Mouse (Mus musculus): ENCODE measurements at regions not wholly inside any gene's neighbourhood (a gene's known extent, or its start where the extent isn't known, plus 50 kb on each side); places are given as distances from the start of the nearest gene placed in this dataset.
"Not testable (repeated sequence)": the region's sequence is repeated elsewhere in the genome, so short reads cannot be mapped to it uniquely, and the experiment has no call there.

- DNase-seq (ENCODE audit: low spot score in 2 of 2) = no peak
These were observed 511.7 kb downstream of the Bnc2 start for GRCm38 (mm10) chr4:84163362-84163761.

- DNase-seq (ENCODE audit: low spot score in 2 of 2) = no peak
These were observed 509.8 kb downstream of the Bnc2 start for GRCm38 (mm10) chr4:84165256-84165655.

- no peak for DNase-seq (ENCODE audit: low spot score in 2 of 2)
These were observed 502.2 kb downstream of the Bnc2 start for GRCm38 (mm10) chr4:84172841-84173240.

- no peak for DNase-seq (ENCODE audit: low spot score in 2 of 2)
These were observed 501.6 kb downstream of the Bnc2 start for GRCm38 (mm10) chr4:84173441-84173840.

- not testable (repeated sequence) for DNase-seq (ENCODE audit: low spot score in 2 of 2)
These were observed 498.6 kb downstream of the Bnc2 start for GRCm38 (mm10) chr4:84176457-84176856.

GRCm38 (mm10) chr4:84177827-84178226 lies 497.2 kb downstream of the Bnc2 start:
- DNase-seq (ENCODE audit: low spot score in 2 of 2) = no peak

- DNase-seq (ENCODE audit: low spot score in 2 of 2) = no peak
These were observed 490.6 kb downstream of the Bnc2 start for GRCm38 (mm10) chr4:84184436-84184835.

GRCm38 (mm10) chr4:84184844-84185243 lies 490.2 kb downstream of the Bnc2 start:
- DNase-seq (ENCODE audit: low spot score in 2 of 2) = no peak

GRCm38 (mm10) chr4:84189315-84189714 lies 485.8 kb downstream of the Bnc2 start:
- DNase-seq (ENCODE audit: low spot score in 2 of 2) = no peak

- DNase-seq (ENCODE audit: low spot score in 2 of 2) = no peak
These were observed 483.8 kb downstream of the Bnc2 start for GRCm38 (mm10) chr4:84191303-84191702.

GRCm38 (mm10) chr4:84192301-84192700 lies 482.8 kb downstream of the Bnc2 start:
- DNase-seq (ENCODE audit: low spot score in 2 of 2) = no peak

- DNase-seq (ENCODE audit: low spot score in 2 of 2) = no peak
These were observed 478.3 kb downstream of the Bnc2 start for GRCm38 (mm10) chr4:84196732-84197131.

- no peak for DNase-seq (ENCODE audit: low spot score in 2 of 2)
These were observed 476.9 kb downstream of the Bnc2 start for GRCm38 (mm10) chr4:84198176-84198575.

- DNase-seq (ENCODE audit: low spot score in 2 of 2) = no peak
These were observed 475.9 kb downstream of the Bnc2 start for GRCm38 (mm10) chr4:84199181-84199656.

GRCm38 (mm10) chr4:84201001-84201400 lies 474.1 kb downstream of the Bnc2 start:
- DNase-seq (ENCODE audit: low spot score in 2 of 2) = no peak

GRCm38 (mm10) chr4:84202231-84202630 lies 472.8 kb downstream of the Bnc2 start:
- DNase-seq (ENCODE audit: low spot score in 2 of 2) = no peak

- no peak for DNase-seq (ENCODE audit: low spot score in 2 of 2)
These were observed 471.4 kb downstream of the Bnc2 start for GRCm38 (mm10) chr4:84203680-84204079.

- DNase-seq (ENCODE audit: low spot score in 2 of 2) = no peak
These were observed 470.3 kb downstream of the Bnc2 start for GRCm38 (mm10) chr4:84204777-84205176.

GRCm38 (mm10) chr4:84208175-84208574 lies 466.9 kb downstream of the Bnc2 start:
- no peak for DNase-seq (ENCODE audit: low spot score in 2 of 2)

- no peak for DNase-seq (ENCODE audit: low spot score in 2 of 2)
These were observed 465.5 kb downstream of the Bnc2 start for GRCm38 (mm10) chr4:84209538-84209937.

- no peak for DNase-seq (ENCODE audit: low spot score in 2 of 2)
These were observed 463.7 kb downstream of the Bnc2 start for GRCm38 (mm10) chr4:84211311-84211875.

- DNase-seq (ENCODE audit: low spot score in 2 of 2) = no peak
These were observed 463.1 kb downstream of the Bnc2 start for GRCm38 (mm10) chr4:84212004-84212403.

GRCm38 (mm10) chr4:84214523-84214922 lies 460.6 kb downstream of the Bnc2 start:
- DNase-seq (ENCODE audit: low spot score in 2 of 2) = no peak

GRCm38 (mm10) chr4:84218961-84219360 lies 456.1 kb downstream of the Bnc2 start:
- DNase-seq (ENCODE audit: low spot score in 2 of 2) = no peak
